Mouse (Mus musculus) layer of hippocampus, adult 2 months (tissue): ENCODE measurements at regions not wholly inside any gene's neighbourhood (a gene's known extent, or its start where the extent isn't known, plus 50 kb on each side); places are given as distances from the start of the nearest gene placed in this dataset.

ENCODE experiments used
- DNase-seq, 2 experiments: peaks; one replicate each; pipeline ENCODE4 v3.0.0; 2022; ENCODE audit warnings: low spot score in 2 of 2
- H3K27ac ChIP-seq: fragments of 200-600 bp; 2 replicates; pipeline ENCODE4 v1.8.1; 2022
- H3K4me3 ChIP-seq: fragments of 200-600 bp; 2 replicates; pipeline ENCODE4 v1.8.1; 2022; ENCODE audit warnings: mild to moderate bottlenecking
- CTCF ChIP-seq: fragments of 200-600 bp; conservative IDR thresholded peaks from 2 replicates; pipeline ENCODE4 v1.8.1; 2022; ENCODE audit warnings: antibody characterized with exemption, mild to moderate bottlenecking, moderate library complexity

DNA sequence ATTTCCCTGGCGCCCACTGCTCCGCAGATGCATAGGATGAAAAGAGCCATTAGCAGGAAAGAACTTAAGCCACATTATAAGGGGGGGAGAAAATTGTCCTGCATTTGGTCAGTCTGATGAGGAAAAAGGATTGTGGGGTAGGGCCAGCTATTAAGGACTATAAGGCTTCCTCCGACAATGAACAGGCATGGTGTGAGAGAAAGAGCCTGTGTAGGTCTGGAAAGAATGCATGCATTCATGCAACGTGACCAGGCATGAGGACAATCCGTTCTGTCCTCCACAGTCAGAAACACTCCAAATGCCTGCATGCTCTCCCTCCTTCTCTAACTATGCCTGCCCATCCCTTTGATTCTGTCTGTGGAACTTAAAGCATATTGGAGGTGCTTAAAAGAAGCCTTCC lies 550.8 kb downstream of the Bcl11a start:
- H3K27ac ChIP-seq: no peak overlapping the region
- DNase-seq: no peak
- H3K4me3 ChIP-seq: no peak overlapping the region
- no peak for TF ChIP-seq CTCF

DNA sequence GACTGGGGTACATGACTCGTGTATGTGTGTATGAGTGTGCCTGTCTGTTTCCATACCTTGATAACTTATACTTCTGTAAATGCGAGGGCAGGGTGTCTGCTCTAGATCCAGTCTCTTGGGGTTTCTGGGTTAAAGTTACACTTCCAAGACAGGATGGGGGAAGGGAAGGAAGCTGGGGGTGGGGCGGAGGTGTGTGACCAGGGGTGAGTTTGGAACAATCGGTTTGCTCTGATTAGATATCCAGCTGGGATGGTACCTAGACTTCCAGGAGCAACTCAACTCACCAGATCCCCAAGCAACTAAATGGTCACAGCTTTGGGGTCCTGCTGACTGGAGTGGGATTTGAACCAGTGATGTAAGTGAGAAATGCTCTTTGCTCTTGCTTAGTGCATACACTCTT lies 551.6 kb downstream of the Bcl11a start:
- no peak for DNase-seq
- H3K4me3 ChIP-seq: no peak overlapping the region
- H3K27ac ChIP-seq: no peak overlapping the region
- no peak for TF ChIP-seq CTCF

DNA sequence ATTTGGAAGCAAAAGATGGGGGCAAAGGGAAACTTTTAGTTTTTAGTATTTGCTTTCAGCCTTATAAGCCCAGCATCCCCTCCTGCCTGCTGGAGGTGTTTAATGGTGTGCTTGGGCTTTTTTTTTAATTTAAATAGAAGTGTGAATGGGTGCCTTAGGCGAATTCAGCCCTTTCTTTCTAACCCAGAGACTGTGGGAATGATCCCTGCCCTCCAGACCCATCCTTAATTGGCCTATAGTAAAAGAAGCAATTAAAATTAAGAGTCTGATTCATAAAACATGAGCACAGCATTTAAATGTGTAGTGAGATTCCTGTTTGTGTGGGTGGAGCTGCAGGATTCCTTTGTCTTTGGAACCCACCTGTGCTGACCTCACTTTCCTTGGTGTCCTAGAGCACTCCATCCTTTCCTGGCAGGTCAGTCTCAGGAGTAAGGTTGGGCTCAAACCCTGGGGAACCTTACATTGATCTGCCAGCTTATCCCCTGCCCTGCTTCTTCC lies 552.6 kb downstream of the Bcl11a start:
- DNase-seq: no peak
- Histone ChIP-seq H3K4me3 (no peak overlapping the region), H3K27ac (no peak overlapping the region)
- no peak for TF ChIP-seq CTCF

DNA sequence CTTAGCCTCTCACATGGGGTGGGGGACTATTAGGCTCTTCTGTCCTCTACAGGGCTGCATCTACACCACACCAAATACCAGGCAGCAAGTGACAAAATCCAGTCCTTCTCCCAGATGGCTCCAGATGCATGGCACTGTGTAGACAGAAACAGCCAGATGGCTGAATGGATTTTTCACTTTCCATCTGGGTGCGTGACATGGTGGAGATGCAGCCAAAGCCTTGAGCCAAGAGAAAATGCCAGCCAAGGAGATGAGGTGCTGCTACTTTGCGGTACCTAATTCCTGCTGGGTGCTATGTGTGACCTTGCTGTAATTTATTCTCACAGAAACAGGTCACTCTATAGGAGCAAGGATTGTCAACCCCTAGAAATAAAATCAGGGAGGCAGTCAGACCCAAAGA lies 553.8 kb downstream of the Bcl11a start:
- H3K27ac ChIP-seq: no peak overlapping the region
- no peak for TF ChIP-seq CTCF
- DNase-seq: peak; percentile 26 to 39
- no peak overlapping the region for H3K4me3 ChIP-seq

DNA sequence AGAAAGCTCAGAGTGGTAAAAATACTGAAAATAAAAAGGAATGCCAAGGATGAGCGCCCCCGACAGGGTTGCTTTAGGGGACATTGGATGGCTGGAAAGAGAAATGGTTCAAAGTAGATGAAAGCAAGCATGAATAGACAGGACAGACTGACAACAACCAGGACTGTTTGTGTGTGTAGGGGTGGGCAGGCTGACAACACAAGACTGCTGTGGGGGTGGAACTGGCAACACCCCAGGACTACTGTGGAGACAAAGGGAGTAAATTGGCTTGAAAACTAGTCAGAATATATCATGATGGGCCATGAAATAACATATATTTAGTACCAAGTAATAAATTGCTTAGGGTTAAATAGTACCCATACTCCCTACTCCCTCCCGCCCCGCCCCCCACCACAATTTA lies 558.9 kb downstream of the Bcl11a start:
- no peak for TF ChIP-seq CTCF
- H3K27ac ChIP-seq: no peak overlapping the region
- peak; percentile 27 to 61 for DNase-seq
- no peak overlapping the region for H3K4me3 ChIP-seq

DNA sequence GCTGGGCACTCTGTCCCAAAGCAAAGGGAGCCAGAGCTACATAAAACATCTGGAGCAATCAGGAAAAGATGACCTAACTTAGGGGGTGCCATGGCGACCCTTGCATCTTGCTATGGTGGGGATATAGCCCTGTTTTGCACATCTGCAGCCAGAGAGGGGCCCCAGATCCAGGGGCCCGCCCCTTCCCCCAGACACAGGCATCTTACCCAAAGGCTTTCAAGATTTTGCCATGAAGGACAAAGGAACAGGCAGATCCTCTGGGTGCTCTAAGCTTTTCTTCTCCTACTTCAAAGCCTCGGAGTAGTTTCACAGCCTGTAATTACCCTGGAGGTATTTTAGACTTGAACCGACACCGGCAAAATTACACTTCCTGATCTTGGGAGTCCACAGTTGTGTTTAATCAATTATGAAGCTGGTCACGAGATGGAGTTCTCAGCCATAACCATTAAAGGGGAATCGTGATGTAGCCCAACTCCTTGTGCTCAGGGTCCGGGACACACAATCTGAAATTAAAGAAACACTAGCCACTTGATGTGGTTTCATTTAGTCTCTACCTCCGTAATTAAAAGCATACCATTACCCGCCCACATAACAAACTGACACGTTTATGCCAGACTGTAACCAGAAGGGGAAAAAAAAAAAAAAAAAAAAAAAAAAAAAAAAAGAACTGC lies 565.7 kb downstream of the Bcl11a start:
- H3K27ac ChIP-seq: no peak overlapping the region
- no peak for TF ChIP-seq CTCF
- H3K4me3 ChIP-seq: no peak overlapping the region
- peak in 1 of 2 experiments; percentile 5 for DNase-seq

DNA sequence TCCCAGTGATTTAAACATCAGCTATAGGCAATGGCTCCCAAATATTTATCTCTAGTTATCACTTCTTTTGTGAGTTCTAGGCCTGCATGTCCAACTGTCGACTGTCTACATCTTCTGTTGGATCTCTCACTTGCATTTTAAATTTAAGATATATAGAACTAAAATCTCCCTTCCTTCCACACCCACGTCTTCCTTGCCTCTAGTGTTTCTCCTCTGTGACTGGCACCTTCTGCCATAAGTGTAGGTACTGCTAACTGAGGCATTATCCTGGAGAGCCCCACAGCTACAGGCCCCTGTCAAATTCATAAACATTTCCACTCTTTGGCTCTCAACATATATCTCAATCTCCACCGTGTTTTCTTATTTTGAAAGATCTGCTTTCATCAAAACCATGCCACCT lies 575.0 kb downstream of the Bcl11a start:
- DNase-seq: no peak
- no peak for TF ChIP-seq CTCF
- no peak overlapping the region for H3K4me3 ChIP-seq
- H3K27ac ChIP-seq: no peak overlapping the region

DNA sequence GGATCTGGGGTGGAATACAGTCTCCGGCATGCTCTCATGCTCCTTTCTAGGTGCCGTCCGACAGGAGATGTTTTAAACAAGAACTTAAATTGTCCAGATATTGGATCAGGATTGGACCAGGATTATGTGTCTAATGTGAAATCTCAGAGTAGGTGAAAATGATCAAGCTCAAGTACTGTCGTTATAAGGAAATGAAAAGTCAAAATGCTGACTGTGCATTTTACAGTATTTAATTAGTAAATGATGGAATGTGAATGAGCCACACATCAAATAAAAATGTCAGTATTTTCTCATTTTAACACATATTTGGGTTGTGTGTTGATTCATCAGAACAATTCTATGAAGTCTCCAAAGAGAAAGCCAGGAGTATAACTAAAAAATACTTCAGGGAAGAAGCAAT lies 586.2 kb downstream of the Bcl11a start:
- TF ChIP-seq CTCF: no peak
- no peak overlapping the region for H3K4me3 ChIP-seq
- DNase-seq: no peak
- no peak overlapping the region for H3K27ac ChIP-seq

DNA sequence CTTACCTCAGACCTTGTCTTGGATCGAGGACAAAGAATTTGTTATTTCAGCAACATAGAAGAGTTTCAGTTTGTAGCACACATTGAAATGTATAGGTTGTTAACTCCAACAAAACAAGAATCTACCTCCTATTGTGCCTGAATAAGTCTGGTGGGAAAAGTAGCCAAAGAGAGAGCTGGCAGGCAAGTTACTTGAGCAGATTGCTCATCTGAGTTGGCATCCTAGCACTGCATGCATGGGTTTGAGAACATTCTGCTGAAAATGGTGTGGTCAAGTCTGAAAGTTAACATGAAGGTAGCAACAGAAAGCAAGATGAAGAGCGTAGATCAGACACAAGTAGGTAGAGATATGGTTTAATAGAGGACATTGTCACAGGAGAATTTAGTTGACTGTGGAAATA lies 587.5 kb downstream of the Bcl11a start:
- Histone ChIP-seq H3K27ac (no peak overlapping the region), H3K4me3 (no peak overlapping the region)
- peak in 1 of 2 experiments; percentile 11 for DNase-seq
- TF ChIP-seq CTCF: no peak

DNA sequence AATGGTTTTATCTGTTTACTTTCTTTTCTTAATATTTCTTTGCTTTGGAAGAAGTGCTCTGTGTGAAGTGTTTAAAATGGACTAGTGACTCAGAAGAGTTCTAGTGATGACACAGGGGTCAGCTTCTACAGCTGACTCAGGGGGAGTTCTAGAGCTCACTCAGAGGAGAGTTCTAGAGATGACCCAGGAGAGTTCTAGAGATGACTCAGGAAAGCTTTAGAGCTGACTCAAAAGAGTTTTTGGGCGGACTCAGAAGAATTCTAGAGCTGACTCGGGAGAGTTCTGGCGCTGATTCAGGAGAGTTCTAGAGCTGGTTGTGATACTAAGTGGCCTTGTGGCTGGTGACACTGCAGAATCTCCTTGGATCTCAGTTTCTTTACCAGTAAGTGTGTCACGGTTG lies 593.8 kb downstream of the Bcl11a start:
- DNase-seq: no peak
- no peak overlapping the region for H3K4me3 ChIP-seq
- TF ChIP-seq CTCF: no peak
- H3K27ac ChIP-seq: no peak overlapping the region

DNA sequence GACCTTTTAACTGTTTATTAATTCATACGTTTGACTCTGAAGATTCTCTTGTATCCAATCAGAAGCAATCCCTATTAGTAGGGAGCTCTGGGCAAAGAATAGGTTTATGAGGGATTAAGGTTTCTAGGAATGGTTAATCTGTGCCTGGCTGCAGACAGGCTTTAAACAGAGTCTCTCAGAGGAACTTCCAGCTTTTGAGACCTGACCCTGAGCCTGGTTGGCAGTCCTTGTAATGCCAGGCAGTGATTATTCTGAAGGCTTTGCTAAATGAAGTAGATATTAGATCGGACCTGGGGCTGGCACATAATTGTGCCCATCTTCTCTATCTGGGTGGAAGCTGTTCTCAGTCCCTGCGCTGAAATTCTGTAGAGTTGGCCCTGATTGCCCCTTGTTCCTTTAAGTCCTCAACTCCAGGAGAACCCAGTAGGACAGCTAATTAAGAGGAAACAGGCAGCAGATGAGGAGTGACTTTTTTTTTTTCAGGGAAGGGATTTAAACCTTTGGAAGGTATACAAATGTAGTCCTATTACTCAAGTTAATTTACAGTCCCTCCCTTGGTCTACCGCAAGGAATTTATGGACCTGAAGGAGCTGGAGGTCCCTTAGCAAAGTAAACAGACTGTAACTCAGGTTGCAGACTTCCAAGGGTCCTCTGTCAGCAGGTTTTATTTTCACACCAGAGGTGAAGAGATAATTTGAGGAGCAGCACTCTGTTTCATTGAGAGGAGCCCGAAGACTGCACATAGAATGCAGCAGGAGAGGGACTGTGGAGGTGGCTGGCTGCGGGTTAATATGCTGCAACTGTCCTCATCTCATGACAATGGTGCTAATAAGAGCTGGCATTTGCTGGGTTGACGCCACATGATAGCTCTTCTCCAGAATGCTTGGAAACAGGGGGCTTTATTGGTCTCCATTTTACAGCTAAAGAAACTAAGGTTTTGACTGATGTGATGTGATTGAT lies 595.7 kb downstream of the Bcl11a start:
- Histone ChIP-seq H3K4me3 (no peak overlapping the region), H3K27ac (no peak overlapping the region)
- no peak for DNase-seq
- TF ChIP-seq CTCF: no peak

DNA sequence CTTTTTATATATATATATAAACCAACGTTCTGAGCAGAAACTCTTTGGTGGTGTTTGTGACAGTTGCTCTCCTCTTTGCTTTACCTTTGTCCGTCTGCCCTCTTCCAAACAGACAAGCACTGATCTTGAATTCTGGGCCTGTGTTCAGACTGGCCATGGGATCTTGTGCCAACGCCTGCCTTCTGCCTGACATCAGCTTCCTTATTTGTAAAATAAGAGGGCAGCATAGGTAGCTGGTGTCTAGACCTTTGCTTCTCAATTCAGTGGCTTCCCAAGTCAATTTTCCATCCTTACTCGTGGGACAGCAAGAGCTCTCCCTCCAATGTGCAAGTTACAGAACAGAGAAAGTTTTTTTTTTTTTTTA lies 596.3 kb downstream of the Bcl11a start:
- Histone ChIP-seq H3K4me3 (no peak overlapping the region), H3K27ac (no peak overlapping the region)
- DNase-seq: no peak
- no peak for TF ChIP-seq CTCF

DNA sequence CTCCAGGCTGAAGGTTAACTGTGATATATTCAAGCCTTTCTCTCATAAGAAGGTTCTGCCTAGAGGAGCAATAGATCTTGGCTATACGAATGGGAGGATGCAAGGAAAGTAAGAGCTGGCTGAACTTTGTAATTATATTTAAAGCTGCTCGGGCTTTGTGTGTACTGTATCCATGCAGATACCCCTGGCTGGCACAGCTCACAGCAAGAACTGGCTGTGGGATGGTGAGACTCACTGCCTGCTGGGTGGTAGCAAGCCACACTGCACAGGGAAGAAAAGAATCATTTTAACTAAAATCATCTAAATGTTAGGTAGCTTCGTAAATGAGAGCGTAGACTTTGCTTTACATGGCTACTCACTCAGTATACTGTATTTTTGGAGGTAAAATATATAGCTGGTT lies 599.2 kb downstream of the Bcl11a start:
- no peak for TF ChIP-seq CTCF
- H3K4me3 ChIP-seq: no peak overlapping the region
- DNase-seq: no peak
- no peak overlapping the region for H3K27ac ChIP-seq

DNA sequence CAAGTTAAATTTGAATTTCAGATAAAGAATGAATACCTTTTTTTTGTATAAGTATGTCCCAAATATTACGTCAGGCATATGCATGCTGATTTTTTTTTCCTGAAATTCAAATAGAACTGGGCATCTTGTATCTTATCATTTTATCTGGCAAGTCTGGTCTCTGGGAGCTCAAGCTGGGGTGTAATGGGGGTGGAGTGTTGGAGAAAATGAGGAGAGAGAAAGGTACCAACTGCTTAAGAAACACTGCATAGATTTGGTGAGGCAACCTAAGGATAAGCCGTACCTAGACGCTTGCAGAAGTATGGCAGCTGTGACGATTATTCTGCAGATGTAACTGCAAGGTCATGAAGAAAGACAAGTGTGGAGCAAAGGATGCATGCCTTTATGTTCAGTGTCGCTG lies 601.7 kb downstream of the Bcl11a start:
- Histone ChIP-seq H3K4me3 (no peak overlapping the region), H3K27ac (no peak overlapping the region)
- no peak for TF ChIP-seq CTCF
- DNase-seq: no peak
